Mouse (Mus musculus) liver, embryonic 12.5 days (tissue): Measurements from ENCODE around the gene B4galnt3. TPM values are rescaled to one million over a fixed set of nuclear protein-coding genes. Genes with fewer than 3 reads are reported as not detected.

ENCODE experiments used
- ATAC-seq: fragments of 200-750 bp; cut with Nextera tagmentation; 2 replicates; pipeline ENCODE4 v1.8.0; 2017; ENCODE audit warnings: moderate number of reproducible peaks, mild to moderate bottlenecking, moderate library complexity
- H3K27ac ChIP-seq: fragments of 300-500 bp; sonication (generic); 2 replicates; pipeline ENCODE4 v1.5.1; 2016; ENCODE audit warnings: mild to moderate bottlenecking
- H3K27me3 ChIP-seq: fragments of 300-500 bp; sonication (generic); replicated peaks from 2 replicates; pipeline ENCODE4 v1.6.1; 2016; ENCODE audit warnings: mild to moderate bottlenecking, moderate library complexity
- H3K36me3 ChIP-seq: fragments of 300-500 bp; sonication (generic); 2 replicates; pipeline ENCODE4 v1.6.1; 2016; ENCODE audit warnings: mild to moderate bottlenecking, moderate library complexity
- H3K4me1 ChIP-seq: fragments of 300-500 bp; sonication (generic); 2 replicates; pipeline ENCODE4 v1.6.1; 2016
- H3K4me2 ChIP-seq: fragments of 300-500 bp; sonication (generic); 2 replicates; pipeline ENCODE4 v1.6.1; 2016; ENCODE audit warnings: mild to moderate bottlenecking, moderate library complexity
- H3K4me3 ChIP-seq: fragments of 300-500 bp; sonication (generic); 2 replicates; pipeline ENCODE4 v1.5.1; 2016; ENCODE audit warnings: mild to moderate bottlenecking, moderate library complexity
- H3K9ac ChIP-seq: fragments of 300-500 bp; sonication (generic); 2 replicates; pipeline ENCODE4 v1.6.1; 2016; ENCODE audit warnings: mild to moderate bottlenecking, moderate library complexity
- H3K9me3 ChIP-seq: fragments of 300-500 bp; sonication (generic); replicated peaks from 2 replicates; pipeline ENCODE4 v1.6.1; 2016; ENCODE audit warnings: mild to moderate bottlenecking, moderate library complexity
- WGBS: fragments of 180-500 bp; shearing (Covaris S2); methylation state at CpG from one replicate; pipeline ENCODE4 v1.1.7; 2016; ENCODE audit not compliant: insufficient replicate concordance; 5-methylcytosine and 5-hydroxymethylcytosine counted together
- polyA plus RNA-seq: library from polyadenylated mRNA; unstranded; fragments of >200 nt; fragmentation: Nextera tagmentation; extraction: Ambion mirVana; gene quantifications from 2 replicates; pipeline ENCODE4 v1.2.1, GENCODE M21; 2016

B4galnt3 gene
- polyA plus RNA-seq, 1 experiment from 2014 or later, result 0.25 TPM

- Histone ChIP-seq H3K9me3 (no peaks in the 10 kb centered on the region), H3K4me1 (peaks cover 20% of the 10 kb centered on the region), H3K27me3 (no peaks in the 10 kb centered on the region; the same call in 1 of the 2 replicates), H3K9ac (no peak overlapping the region), H3K27ac (no peak overlapping the region), H3K4me3 (no peak overlapping the region), H3K4me2 (no peak overlapping the region), H3K36me3 (no peaks in the 10 kb centered on the region)
- WGBS, result 74% methylated on average over 6 of the region's 6 CpGs
- ATAC-seq, result no peak
These were observed 136.9 kb downstream of the B4galnt3 start for GRCm38 (mm10) chr6:120157479-120157878.

DNA sequence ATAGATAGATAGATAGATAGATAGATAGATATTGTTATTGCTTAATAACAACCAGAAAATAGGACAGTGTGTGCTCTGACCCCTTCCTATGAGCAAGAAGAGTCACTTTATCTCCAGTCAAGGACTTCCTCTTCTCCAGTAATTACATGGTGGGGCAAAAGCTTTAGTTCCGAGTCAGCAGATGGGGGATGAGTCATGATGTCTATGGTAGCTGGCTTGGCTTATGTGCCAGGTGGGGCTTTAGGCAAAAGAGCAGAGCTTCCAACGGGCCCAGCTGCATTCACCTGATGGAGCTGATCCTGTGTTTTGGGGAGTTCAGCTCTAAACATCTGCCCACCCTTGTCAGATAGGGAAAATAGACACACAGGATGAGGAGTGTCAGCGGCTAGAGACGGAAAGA, 138.8 kb downstream of the B4galnt3 start:
- H3K4me1 ChIP-seq, result peaks cover 21% of the 10 kb centered on the region
- no peaks in the 10 kb centered on the region; the same call in 1 of the 2 replicates for H3K27me3 ChIP-seq
- no peaks in the 10 kb centered on the region for H3K36me3 ChIP-seq
- H3K27ac ChIP-seq, result no peak overlapping the region
- H3K4me3 ChIP-seq, result no peak overlapping the region
- no peak overlapping the region for H3K4me2 ChIP-seq
- H3K9ac ChIP-seq, result no peak overlapping the region
- 42% methylated on average over 4 of the region's 4 CpGs for WGBS
- H3K9me3 ChIP-seq, result no peaks in the 10 kb centered on the region
- ATAC-seq, result no peak

GRCm38 (mm10) chr6:120154526-120155309, 139.6 kb downstream of the B4galnt3 start:
- 54% methylated on average over 5 of the region's 5 CpGs for WGBS
- H3K36me3 ChIP-seq, result no peaks in the 10 kb centered on the region
- no peak overlapping the region for H3K4me3 ChIP-seq
- H3K9me3 ChIP-seq, result no peaks in the 10 kb centered on the region
- peaks cover 26% of the 10 kb centered on the region for H3K4me1 ChIP-seq
- no peak overlapping the region for H3K4me2 ChIP-seq
- no peak overlapping the region for H3K27ac ChIP-seq
- ATAC-seq, result no peak
- H3K27me3 ChIP-seq, result no peaks in the 10 kb centered on the region; the same call in 1 of the 2 replicates
- no peak overlapping the region for H3K9ac ChIP-seq

Other genes starting within 250 kb of the B4galnt3 start
- gene Ninj2, start 201.2 kb downstream of the B4galnt3 start, polyA plus RNA-seq, result not detected in 2 replicates
- not detected in 2 replicates for gene D330020A13Rik, start 195 bp downstream of the B4galnt3 start, polyA plus RNA-seq
- 33.6 and 34.8 TPM in 2 replicates for gene Kdm5a, start 69.6 kb upstream of the B4galnt3 start, polyA plus RNA-seq
- 20.5 and 21.7 TPM in 2 replicates for gene Ccdc77, start 69.8 kb upstream of the B4galnt3 start, polyA plus RNA-seq
- gene Il17ra, start 168.7 kb upstream of the B4galnt3 start, polyA plus RNA-seq, result 13.3 and 14.8 TPM in 2 replicates
- gene Tmem121b, start 199.2 kb upstream of the B4galnt3 start, polyA plus RNA-seq, result 0.02 TPM in 1 of 2 replicates, not detected in the other
- 15.6 and 16.0 TPM in 2 replicates for gene Hdhd5, start 236.8 kb upstream of the B4galnt3 start, polyA plus RNA-seq